Mouse (Mus musculus): ENCODE results near the gene Gm973. TPM values are rescaled to one million over a fixed set of nuclear protein-coding genes. Genes with fewer than 3 reads are reported as not detected.

Gm973 gene
- total RNA-seq, 2 experiments from 2014 or later: 0.35 to 0.45 TPM

GRCm38 (mm10) chr1:59579327-59579726 lies 63.3 kb downstream of the Gm973 start:
- no peak for DNase-seq
- intact Hi-C loops (cut with DNase I): no loop called here

GRCm38 (mm10) chr1:59580131-59580751 lies 64.2 kb downstream of the Gm973 start:
- intact Hi-C loops (cut with DNase I): loop anchor here (5.0 kb wide), 1 partner anchor 333 kb away; no protein-coding TSS in a partner anchor
- DNase-seq: no peak

- DNase-seq: no peak
- intact Hi-C loops (cut with DNase I): loop anchor here (5.0 kb wide), 1 partner anchor 334 kb away; no protein-coding TSS in a partner anchor
These were observed 64.8 kb downstream of the Gm973 start for GRCm38 (mm10) chr1:59580880-59581279.

- DNase-seq: peak; percentile 70 to 82
- intact Hi-C loops (cut with DNase I): loop anchor here (1.0 to 5.0 kb wide), 3 partner anchors 102 to 338 kb away; partner anchors contain the start of gene Fzd7
These were observed 68.8 kb downstream of the Gm973 start for GRCm38 (mm10) chr1:59584656-59585410.

- DNase-seq: no peak
- intact Hi-C loops (cut with DNase I): no loop called here
These were observed 73.2 kb downstream of the Gm973 start for GRCm38 (mm10) chr1:59589271-59589670.

GRCm38 (mm10) chr1:59592359-59592758 lies 76.3 kb downstream of the Gm973 start:
- intact Hi-C loops (cut with DNase I): no loop called here
- DNase-seq: no peak

GRCm38 (mm10) chr1:59592876-59593275 lies 76.8 kb downstream of the Gm973 start:
- intact Hi-C loops (cut with DNase I): no loop called here
- no peak for DNase-seq

GRCm38 (mm10) chr1:59593622-59594035 lies 77.6 kb downstream of the Gm973 start:
- intact Hi-C loops (cut with DNase I): no loop called here

GRCm38 (mm10) chr1:59594586-59595266 lies 78.7 kb downstream of the Gm973 start:
- DNase-seq: no peak
- intact Hi-C loops (cut with DNase I): no loop called here

More at GRCm38 (mm10) chr1:59593622-59594035, 77.6 kb downstream of the Gm973 start:
- DNase-seq: no peak

- intact Hi-C loops (cut with DNase I): no loop called here
- no peak for DNase-seq
These were observed 79.5 kb downstream of the Gm973 start for GRCm38 (mm10) chr1:59595609-59596008.

- no peak for DNase-seq
These were observed 86.7 kb downstream of the Gm973 start for GRCm38 (mm10) chr1:59602531-59603416.

GRCm38 (mm10) chr1:59603417-59603712 lies 87.3 kb downstream of the Gm973 start:
- intact Hi-C loops (cut with DNase I): no loop called here
- DNase-seq: no peak

More at GRCm38 (mm10) chr1:59602531-59603416, 86.7 kb downstream of the Gm973 start:
- intact Hi-C loops (cut with DNase I): no loop called here

GRCm38 (mm10) chr1:59603893-59604292 lies 87.8 kb downstream of the Gm973 start:
- no peak for DNase-seq
- intact Hi-C loops (cut with DNase I): no loop called here

GRCm38 (mm10) chr1:59606479-59606878 lies 90.4 kb downstream of the Gm973 start:
- intact Hi-C loops (cut with DNase I): no loop called here

GRCm38 (mm10) chr1:59607071-59607470 lies 91.0 kb downstream of the Gm973 start:
- intact Hi-C loops (cut with DNase I): no loop called here

More at GRCm38 (mm10) chr1:59606479-59606878, 90.4 kb downstream of the Gm973 start:
- no peak for DNase-seq

GRCm38 (mm10) chr1:59608125-59608762 lies 92.2 kb downstream of the Gm973 start:
- intact Hi-C loops (cut with DNase I): no loop called here

More at GRCm38 (mm10) chr1:59607071-59607470, 91.0 kb downstream of the Gm973 start:
- DNase-seq: peak in 1 of 2 experiments; percentile 25

GRCm38 (mm10) chr1:59608920-59609319 lies 92.9 kb downstream of the Gm973 start:
- intact Hi-C loops (cut with DNase I): no loop called here
- no peak for DNase-seq

More at GRCm38 (mm10) chr1:59608125-59608762, 92.2 kb downstream of the Gm973 start:
- no peak for DNase-seq

- intact Hi-C loops (cut with DNase I): no loop called here
These were observed 93.4 kb downstream of the Gm973 start for GRCm38 (mm10) chr1:59609458-59609857.

GRCm38 (mm10) chr1:59609896-59610295 lies 93.8 kb downstream of the Gm973 start:
- peak; percentile 35 to 50 for DNase-seq
- intact Hi-C loops (cut with DNase I): no loop called here

More at GRCm38 (mm10) chr1:59609458-59609857, 93.4 kb downstream of the Gm973 start:
- DNase-seq: no peak

- intact Hi-C loops (cut with DNase I): no loop called here
- no peak for DNase-seq
These were observed 94.9 kb downstream of the Gm973 start for GRCm38 (mm10) chr1:59610929-59611328.
